Mouse (Mus musculus): ENCODE results near the gene Ccl25. TPM values are rescaled to one million over a fixed set of nuclear protein-coding genes. Genes with fewer than 3 reads are reported as not detected.

The Ccl25 gene
- total RNA-seq (2023): 9.1 and 10.6 TPM in 2 replicates

DNA sequence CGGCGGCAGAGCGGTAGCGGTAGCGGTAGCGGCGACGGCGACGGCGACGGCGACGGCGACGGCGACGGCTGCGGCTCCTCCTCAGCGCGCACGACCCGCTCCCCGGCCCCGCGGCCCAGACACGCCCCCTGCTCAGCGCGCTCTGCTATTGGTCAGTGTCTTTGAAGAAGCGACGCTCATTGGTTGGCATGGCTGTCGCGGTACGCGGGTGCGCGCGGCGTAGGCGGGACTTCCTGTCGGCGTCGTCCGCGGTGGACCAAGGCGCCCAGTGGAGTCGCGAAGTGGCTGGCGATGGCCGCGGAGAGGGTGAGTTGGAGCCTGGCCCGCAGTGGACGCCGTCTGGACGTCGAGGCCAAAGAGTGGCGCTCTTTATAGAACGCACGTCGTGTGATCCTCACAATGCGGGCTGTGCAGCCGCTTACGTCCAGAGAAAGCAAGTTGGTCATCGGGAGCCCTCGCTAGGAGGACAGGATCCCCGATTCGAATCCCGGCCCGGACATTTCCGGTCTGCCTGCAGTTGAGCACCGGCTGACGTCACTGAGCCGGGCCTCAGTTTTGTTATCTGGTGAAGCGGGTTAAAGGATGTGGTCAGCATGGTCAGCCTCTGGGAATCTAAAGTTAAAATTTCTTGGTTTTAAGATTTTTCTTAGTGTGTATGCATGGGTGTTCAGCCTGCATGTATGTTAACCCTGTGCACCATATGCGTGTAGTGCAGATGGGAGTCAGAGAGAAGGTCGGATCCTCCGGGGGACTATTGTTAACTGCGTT, at the start of gene Ccl25, which contains the start of gene Elavl1:
Gene Ccl25 (plus strand): TSS at position 228 of the 768 bp plus-strand sequence.
Gene Elavl1 (minus strand): TSS at position 431 of the 768 bp plus-strand sequence.

DNA sequence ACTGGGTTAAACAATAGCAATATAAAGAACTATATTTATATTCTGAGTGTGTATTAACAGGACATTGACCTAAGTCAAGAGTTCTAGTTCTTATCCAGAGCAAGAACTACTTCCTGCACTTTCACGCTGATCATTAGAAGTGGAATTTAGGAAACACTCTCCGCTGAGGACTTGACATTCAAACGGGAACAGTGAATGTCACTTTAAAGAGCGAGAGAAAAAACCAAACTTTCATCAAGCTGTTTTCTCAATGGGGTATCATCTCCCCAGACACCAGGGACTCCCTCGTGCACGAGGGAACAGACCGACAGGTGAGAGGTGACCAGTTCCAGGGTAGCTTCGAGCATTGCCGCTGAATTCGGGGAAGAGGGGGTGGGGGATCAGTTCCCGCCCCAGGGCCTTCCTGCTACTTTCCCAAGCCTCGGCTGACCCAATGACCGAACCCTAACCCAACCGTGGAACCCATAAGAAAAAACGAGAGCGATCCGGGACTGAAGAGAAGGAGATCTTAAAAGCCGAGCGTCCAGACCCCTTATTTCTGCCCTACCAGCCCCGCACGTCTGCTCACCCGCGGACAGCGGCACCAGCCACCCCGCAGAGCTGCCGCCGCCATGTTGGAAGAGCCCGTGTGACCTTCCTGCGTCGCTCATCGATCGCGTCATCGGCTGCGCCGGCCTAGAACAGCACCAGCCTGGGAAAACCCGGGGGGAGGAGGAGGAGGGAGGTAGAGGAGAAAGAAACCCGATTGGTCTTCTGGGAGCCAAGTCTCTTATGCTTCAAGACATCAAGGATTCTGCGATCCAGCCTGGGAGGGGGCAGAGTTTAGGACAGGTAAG, 49.5 kb upstream of the Ccl25 start, which contains the start of gene Timm44:
Gene Timm44 (minus strand): TSS at position 639 of the 836 bp plus-strand sequence.

Other genes with a start within 250 kb of the Ccl25 start
- not detected in 2 replicates for gene Cd209f, start 219.4 kb upstream of the Ccl25 start, total RNA-seq (2023)
- gene Cd209g, start 191.1 kb upstream of the Ccl25 start, total RNA-seq (2023): not detected in 2 replicates
- 12.1 and 13.4 TPM in 2 replicates for gene Evi5l, start 158.6 kb upstream of the Ccl25 start, total RNA-seq (2023)
- 0.29 and 0.41 TPM in 2 replicates for gene Prr36, start 107.8 kb upstream of the Ccl25 start, total RNA-seq (2023)
- gene Lrrc8e, start 98.4 kb upstream of the Ccl25 start, total RNA-seq (2023): not detected in 2 replicates
- 51.2 TPM in 2 replicates for gene Map2k7, start 86.5 kb upstream of the Ccl25 start, total RNA-seq (2023)
- not detected in 2 replicates for gene Gm49320, start 86.3 kb upstream of the Ccl25 start, total RNA-seq (2023)
- 6.8 and 13.2 TPM in 2 replicates for gene Tgfbr3l, start 77.0 kb upstream of the Ccl25 start, total RNA-seq (2023)
- gene Snapc2, start 72.1 kb upstream of the Ccl25 start, total RNA-seq (2023): 11.4 and 12.5 TPM in 2 replicates
- 0.34 and 0.51 TPM in 2 replicates for gene Ctxn1, start 65.9 kb upstream of the Ccl25 start, total RNA-seq (2023)
- 35.0 and 36.3 TPM in 2 replicates for gene Timm44, start 49.3 kb upstream of the Ccl25 start, total RNA-seq (2023)
- gene Elavl1, start 203 bp downstream of the Ccl25 start, total RNA-seq (2023): 60.7 and 69.5 TPM in 2 replicates
- 2.7 and 4.5 TPM in 2 replicates for gene Cers4, start 167.8 kb downstream of the Ccl25 start, total RNA-seq (2023)

Data from neutrophil, adult 65 days (primary cell).